Mouse (Mus musculus) urinary bladder, postnatal 0 days (tissue): ENCODE data around the gene Iqgap1. TPM values are rescaled to one million over a fixed set of nuclear protein-coding genes. Genes with fewer than 3 reads are reported as not detected.

Experiments
- polyA plus RNA-seq: library from polyadenylated mRNA; unstranded; fragments of >200 nt; fragmentation: Nextera tagmentation; extraction: Ambion mirVana; gene quantifications from 2 replicates; pipeline ENCODE4 v1.2.1, GENCODE M21; 2015

The Iqgap1 gene
- polyA plus RNA-seq: 66.1 and 68.1 TPM in 2 replicates

DNA sequence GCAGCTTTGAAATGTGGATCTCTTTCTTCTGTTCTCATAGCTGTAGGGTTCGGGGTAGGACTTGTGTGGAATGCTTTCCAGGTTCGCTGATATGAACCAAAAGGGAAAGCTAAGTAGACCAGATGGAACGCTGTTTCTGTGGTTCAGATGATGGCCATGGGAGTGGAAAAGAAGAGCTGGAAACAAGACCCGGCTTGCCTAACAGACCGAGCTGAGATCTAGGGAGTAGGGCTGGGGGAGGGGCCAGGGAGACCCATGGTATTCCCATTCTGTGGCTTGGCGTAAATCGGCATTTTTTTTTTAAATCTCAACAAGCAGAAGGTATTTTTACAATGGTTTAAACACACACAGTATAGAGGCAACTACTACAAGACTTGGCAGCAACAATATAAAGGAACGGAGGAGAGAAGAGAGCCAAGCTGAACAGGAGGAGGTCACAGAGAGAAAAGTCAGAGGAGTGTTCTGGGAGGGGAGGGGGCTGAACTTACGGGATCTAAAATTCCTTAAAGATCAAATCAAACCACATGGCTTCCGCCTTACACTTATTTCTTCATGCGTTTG lies at the start of gene Iqgap1:
Gene Iqgap1, minus strand, starts transcription at position 132 of the 561 bp plus-strand sequence.

DNA sequence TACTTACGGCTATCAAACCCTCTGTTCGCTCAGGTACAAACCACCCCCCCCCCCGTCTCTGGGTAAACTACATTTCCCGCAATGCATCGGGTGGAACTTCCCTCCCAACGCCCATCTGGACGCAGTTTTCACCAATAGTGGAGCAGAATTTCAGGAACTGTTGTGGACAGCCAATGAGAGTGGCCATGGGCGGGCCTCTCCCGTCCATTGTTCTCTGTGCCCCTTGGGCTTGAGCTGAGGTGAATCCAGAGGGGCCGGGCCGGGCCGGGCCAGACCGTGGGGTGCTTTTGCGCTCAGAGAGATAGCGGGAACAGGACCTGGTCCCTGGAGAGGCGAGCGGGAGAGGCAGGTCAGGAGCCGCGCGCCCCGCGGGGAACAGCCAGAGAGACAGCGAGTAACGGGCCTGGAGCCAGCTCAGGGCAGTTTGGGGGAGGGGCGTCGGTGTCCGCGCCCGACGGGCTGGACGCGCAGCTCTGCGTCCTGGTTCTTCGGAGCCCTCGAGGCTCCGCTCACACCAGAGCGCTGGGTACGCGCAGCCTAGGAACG lies 35.0 kb upstream of the Iqgap1 start, which contains the start of gene Zscan2:
Gene Zscan2, plus strand, starts transcription at position 192 of the 546 bp plus-strand sequence.

DNA sequence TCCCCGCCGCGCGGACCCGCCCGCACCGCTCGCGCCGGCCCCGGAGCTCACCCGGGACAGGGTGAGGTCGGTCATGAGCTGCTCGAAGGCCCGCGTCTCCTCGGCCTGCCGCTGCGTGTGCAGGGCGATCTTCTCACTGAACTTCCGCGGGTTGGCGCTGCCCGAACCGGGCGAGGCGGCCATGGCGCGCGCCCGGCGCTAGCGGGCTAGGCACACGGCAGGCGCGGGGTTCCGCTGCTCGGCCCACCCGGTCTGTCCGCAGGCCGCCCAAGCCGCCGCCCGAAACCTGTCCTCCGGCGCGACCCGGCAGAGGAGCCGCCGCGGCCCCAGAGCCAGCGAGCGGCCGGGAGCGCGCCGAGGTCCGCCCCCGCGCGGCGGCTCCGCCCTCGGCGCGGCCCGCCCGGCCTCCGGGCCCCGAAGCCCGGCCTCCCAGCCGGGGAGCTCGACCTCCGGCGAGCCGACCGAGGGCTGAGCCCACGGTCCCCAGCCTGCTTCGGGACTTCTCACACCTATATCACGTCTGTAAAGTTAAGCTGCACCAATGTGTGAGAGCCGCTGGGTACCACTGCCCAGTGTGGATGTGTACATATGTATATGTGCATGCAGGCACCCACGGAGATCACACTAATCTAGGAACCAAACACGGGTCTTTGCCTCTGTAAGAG lies 137.1 kb downstream of the Iqgap1 start, which contains the start of gene Crtc3:
Gene Crtc3, minus strand, starts transcription at position 322 of the 665 bp plus-strand sequence.

Other genes with a start within 250 kb of the Iqgap1 start
- gene Crtc3, start 137.1 kb downstream of the Iqgap1 start, polyA plus RNA-seq: 15.9 and 16.3 TPM in 2 replicates
- gene Zscan2, start 34.9 kb upstream of the Iqgap1 start, polyA plus RNA-seq: 0.69 and 0.71 TPM in 2 replicates
- gene Wdr73, start 75.3 kb upstream of the Iqgap1 start, polyA plus RNA-seq: 14.1 and 15.0 TPM in 2 replicates
- gene Nmb, start 79.1 kb upstream of the Iqgap1 start, polyA plus RNA-seq: 1.6 and 2.7 TPM in 2 replicates
- gene Sec11a, start 121.8 kb upstream of the Iqgap1 start, polyA plus RNA-seq: 161 and 169 TPM in 2 replicates
- gene Zfp592, start 167.7 kb upstream of the Iqgap1 start, polyA plus RNA-seq: 4.1 and 8.3 TPM in 2 replicates
- gene Alpk3, start 231.6 kb upstream of the Iqgap1 start, polyA plus RNA-seq: 0.02 and 0.13 TPM in 2 replicates